Mouse (Mus musculus) liver, embryonic 14.5 days (tissue): ENCODE results near the gene Apol7c.
"Not testable (repeated sequence)": the region's sequence is repeated elsewhere in the genome, so short reads cannot be mapped to it uniquely, and the experiment has no call there.

Source experiments
- CTCF ChIP-seq: IDR thresholded peaks from 2 replicates; pipeline ENCODE4 v1.5.1; 2016; ENCODE audit warnings: antibody characterized with exemption, low read depth, control low read depth
- EP300 ChIP-seq: IDR thresholded peaks from 2 replicates; pipeline ENCODE4 v1.6.1; 2016; ENCODE audit warnings: antibody characterized with exemption, low read depth

DNA sequence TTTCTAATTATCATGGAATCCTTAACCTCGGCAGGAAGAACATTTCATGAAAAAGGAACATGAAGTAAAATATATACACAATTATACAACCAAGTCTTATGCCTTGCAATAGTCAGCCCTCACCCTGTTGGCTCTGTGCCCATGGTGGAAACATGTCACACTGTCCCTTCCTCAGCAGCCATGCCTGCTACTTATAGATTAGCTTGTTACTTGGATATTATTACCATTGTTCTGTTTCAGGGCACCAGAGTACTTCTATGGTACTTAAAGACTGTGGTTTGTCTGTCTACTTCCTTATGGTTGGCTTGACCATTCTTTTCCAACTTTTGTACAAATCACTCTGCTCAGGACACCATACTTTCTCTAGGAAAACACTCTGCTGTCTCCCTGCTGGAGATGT is 39.9 kb downstream of the Apol7c start:
- not testable (repeated sequence) for TF ChIP-seq CTCF, EP300
